Mouse (Mus musculus) bone marrow macrophage, adult 2 months (primary cell): ENCODE measurements around the gene Lgals2. TPM values are rescaled to one million over a fixed set of nuclear protein-coding genes. Genes with fewer than 3 reads are reported as not detected.
A peak's percentile ranks its signal among the peaks of the same experiment; 100 is the strongest.

Source experiments
- H3K27ac ChIP-seq: 2 replicates; pipeline ENCODE4 v1.5.1; 2012; ENCODE audit warnings: low read depth, low read length; ENCODE audit not compliant: insufficient read depth
- H3K4me1 ChIP-seq: 2 replicates; pipeline ENCODE4 v1.6.1; 2012; ENCODE audit warnings: low read length; ENCODE audit not compliant: control insufficient read depth, insufficient read depth
- H3K4me3 ChIP-seq: 2 replicates; pipeline ENCODE4 v1.5.1; 2012; ENCODE audit warnings: mild to moderate bottlenecking, low read length, moderate library complexity; ENCODE audit not compliant: insufficient read depth
- CTCF ChIP-seq: IDR thresholded peaks from 2 replicates; pipeline ENCODE4 v1.5.1; 2012; ENCODE audit warnings: low read depth, mild to moderate bottlenecking, low read length, moderate library complexity
- POLR2A ChIP-seq: IDR thresholded peaks from 2 replicates; pipeline ENCODE4 v1.6.1; 2012; ENCODE audit warnings: mild to moderate bottlenecking, low read depth, low read length, borderline replicate concordance
- polyA plus RNA-seq: library from polyadenylated mRNA; stranded (reverse); fragments of >200 nt; gene quantifications from 2 replicates; pipeline ENCODE4 v1.2.4, GENCODE M21; 2012; ENCODE audit not compliant: missing spikeins, insufficient read depth, insufficient read length

The Lgals2 gene
- polyA plus RNA-seq, 1 experiment, result not detected

DNA sequence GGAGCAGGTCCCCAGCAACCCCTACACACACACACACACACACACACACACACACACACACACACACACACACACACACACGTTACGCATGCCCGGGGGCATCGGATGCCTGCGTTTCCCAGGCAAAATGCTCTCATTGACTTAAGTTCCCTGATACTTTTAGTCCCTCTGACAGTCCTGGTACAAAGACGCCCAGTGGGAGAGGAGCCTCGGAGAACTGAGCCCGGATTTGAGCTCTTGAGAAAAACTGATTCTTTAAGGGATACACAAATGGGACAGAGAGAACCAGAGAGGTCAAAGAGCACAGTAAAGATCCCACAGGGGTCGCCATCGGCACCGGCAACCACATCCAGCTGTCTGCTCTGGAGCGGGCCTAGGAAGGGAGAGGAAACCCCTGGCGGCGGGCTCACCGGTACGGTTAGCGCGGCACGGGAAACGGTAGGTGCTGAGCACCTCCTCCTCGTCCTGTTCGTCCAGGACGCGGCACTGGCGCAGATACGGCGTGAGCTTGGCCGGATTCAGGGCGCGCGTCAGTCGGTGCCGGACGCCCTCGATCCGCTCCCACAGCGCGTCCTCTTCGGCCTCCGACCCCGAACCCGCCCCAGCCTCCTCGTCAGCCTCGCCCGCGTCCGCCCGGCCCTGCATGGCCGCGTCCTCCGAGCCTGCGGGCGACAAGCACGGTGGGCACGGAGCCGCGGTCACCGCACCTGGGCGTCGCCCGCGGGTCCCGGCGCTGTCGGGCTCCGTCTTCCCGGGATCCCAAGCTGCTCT, 53.2 kb downstream of the Lgals2 start:
- Histone ChIP-seq H3K4me3 (peak overlapping the region; percentile 51), H3K27ac (no peak overlapping the region), H3K4me1 (no peaks in the 10 kb centered on the region)
- no peak for TF ChIP-seq CTCF
- no peak for TF ChIP-seq POLR2A

- H3K4me1 ChIP-seq, result no peaks in the 10 kb centered on the region
- H3K27ac ChIP-seq, result no peak overlapping the region
- no peak overlapping the region for H3K4me3 ChIP-seq
- no peak for TF ChIP-seq POLR2A
- no peak for TF ChIP-seq CTCF
These were observed 53.8 kb downstream of the Lgals2 start for GRCm38 (mm10) chr15:78801571-78801970.

Other genes starting within 250 kb of the Lgals2 start
- not detected in 2 replicates for gene Elfn2, start 136.8 kb downstream of the Lgals2 start, polyA plus RNA-seq
- 14.0 and 16.2 TPM in 2 replicates for gene Mfng, start 82.1 kb downstream of the Lgals2 start, polyA plus RNA-seq
- gene Card10, start 52.5 kb downstream of the Lgals2 start, polyA plus RNA-seq, result 0.23 TPM in 1 of 2 replicates, not detected in the other
- gene Cdc42ep1, start 12.9 kb downstream of the Lgals2 start, polyA plus RNA-seq, result 0.31 and 0.36 TPM in 2 replicates
- 68.7 and 76.5 TPM in 2 replicates for gene Gga1, start 21.7 kb upstream of the Lgals2 start, polyA plus RNA-seq
- gene Gm49510, start 44.1 kb upstream of the Lgals2 start, polyA plus RNA-seq, result not detected in 2 replicates
- gene Sh3bp1, start 44.2 kb upstream of the Lgals2 start, polyA plus RNA-seq, result 158 and 180 TPM in 2 replicates
- gene Pdxp, start 58.4 kb upstream of the Lgals2 start, polyA plus RNA-seq, result 1.7 and 2.3 TPM in 2 replicates
- gene Lgals1, start 71.2 kb upstream of the Lgals2 start, polyA plus RNA-seq, result 1,085 and 1,245 TPM in 2 replicates
- gene Nol12, start 79.4 kb upstream of the Lgals2 start, polyA plus RNA-seq, result 25.7 and 28.1 TPM in 2 replicates
- 28.7 and 33.2 TPM in 2 replicates for gene Triobp, start 92.2 kb upstream of the Lgals2 start, polyA plus RNA-seq
- gene H1f0, start 172.9 kb upstream of the Lgals2 start, polyA plus RNA-seq, result 87.7 and 88.8 TPM in 2 replicates
- gene Galr3, start 186.4 kb upstream of the Lgals2 start, polyA plus RNA-seq, result not detected in 2 replicates
- gene Ankrd54, start 207.4 kb upstream of the Lgals2 start, polyA plus RNA-seq, result 14.0 TPM in 2 replicates
- 99.4 and 114 TPM in 2 replicates for gene Eif3l, start 219.7 kb upstream of the Lgals2 start, polyA plus RNA-seq